Mouse (Mus musculus): ENCODE data around the gene Ap3d1. TPM values are rescaled to one million over a fixed set of nuclear protein-coding genes. Genes with fewer than 3 reads are reported as not detected.

Ap3d1 gene
- polyA plus RNA-seq, 1 experiment from 2014 or later: 57.1 TPM

- Histone ChIP-seq H3K27me3 (ENCODE audit: low read depth, poor library complexity, severe bottlenecking) (no peaks in the 10 kb centered on the region), H3K36me3 (no peaks in the 10 kb centered on the region), H3K27ac (replicated peaks) (peak overlapping the region; percentile 99), H3K9me3 (replicated peaks) (no peaks in the 10 kb centered on the region), H3K4me3 (peak overlapping the region; percentile 98), H3K4me1 (peaks cover 59% of the 10 kb centered on the region)
- DNase-seq (ENCODE audit: low spot score): no peak
- WGBS: 39% methylated on average over 3 of the region's 3 CpGs
Measured at GRCm38 (mm10) chr10:80756099-80756498, 14.0 kb upstream of the Ap3d1 start.

- Histone ChIP-seq H3K4me1 (peaks cover 59% of the 10 kb centered on the region), H3K9me3 (replicated peaks) (no peaks in the 10 kb centered on the region), H3K27me3 (ENCODE audit: low read depth, poor library complexity, severe bottlenecking) (no peaks in the 10 kb centered on the region), H3K27ac (replicated peaks) (peak overlapping the region; percentile 99), H3K4me3 (peak overlapping the region; percentile 98), H3K36me3 (no peaks in the 10 kb centered on the region)
- WGBS: under 1% methylated on average over 71 of the region's 75 CpGs
- DNase-seq (ENCODE audit: low spot score): no peak
Measured at GRCm38 (mm10) chr10:80755291-80756015, 13.4 kb upstream of the Ap3d1 start.

- WGBS: under 1% methylated on average over 57 of the region's 57 CpGs
- peaks cover 55% of the 10 kb centered on the region for H3K4me1 ChIP-seq
- H3K27me3 ChIP-seq (ENCODE audit: low read depth, poor library complexity, severe bottlenecking): no peaks in the 10 kb centered on the region
- H3K36me3 ChIP-seq: no peaks in the 10 kb centered on the region
- H3K9me3 ChIP-seq (replicated peaks): no peaks in the 10 kb centered on the region
- peak; percentile 98 for DNase-seq (ENCODE audit: low spot score)
- H3K4me3 ChIP-seq: peak within 1 kb of the TSS; percentile 98
- peak within 1 kb of the TSS; percentile 99 for H3K27ac ChIP-seq (replicated peaks)
Measured at GRCm38 (mm10) chr10:80754594-80755290, 12.7 kb upstream of the Ap3d1 start, which contains the start of gene Dot1l. TSS of gene Dot1l (plus strand) at chr10:80755206.

- 8% methylated on average over 6 of the region's 6 CpGs for WGBS
- Histone ChIP-seq H3K36me3 (no peaks in the 10 kb centered on the region), H3K27me3 (ENCODE audit: low read depth, poor library complexity, severe bottlenecking) (no peaks in the 10 kb centered on the region), H3K9me3 (replicated peaks) (no peaks in the 10 kb centered on the region), H3K4me3 (peak overlapping the region; percentile 44), H3K27ac (replicated peaks) (peak overlapping the region; percentile 57; the same call in 1 of the 2 replicates), H3K4me1 (peaks cover 36% of the 10 kb centered on the region)
- DNase-seq (ENCODE audit: low spot score): peak; percentile 87
Measured at GRCm38 (mm10) chr10:80752079-80752625, 10.1 kb upstream of the Ap3d1 start.

GRCm38 (mm10) chr10:80751188-80751832, 9.2 kb upstream of the Ap3d1 start:
- 18% methylated on average over 16 of the region's 16 CpGs for WGBS
- H3K27ac ChIP-seq (replicated peaks): peak overlapping the region; percentile 57
- peaks cover 28% of the 10 kb centered on the region for H3K4me1 ChIP-seq
- DNase-seq (ENCODE audit: low spot score): no peak
- H3K27me3 ChIP-seq (ENCODE audit: low read depth, poor library complexity, severe bottlenecking): no peaks in the 10 kb centered on the region
- H3K36me3 ChIP-seq: no peaks in the 10 kb centered on the region
- H3K9me3 ChIP-seq (replicated peaks): no peaks in the 10 kb centered on the region
- H3K4me3 ChIP-seq: peak overlapping the region; percentile 44

- no peak overlapping the region for H3K4me3 ChIP-seq
- H3K27ac ChIP-seq (replicated peaks): no peak overlapping the region
- H3K36me3 ChIP-seq: no peaks in the 10 kb centered on the region
- peak; percentile 47 for DNase-seq (ENCODE audit: low spot score)
- H3K9me3 ChIP-seq (replicated peaks): no peaks in the 10 kb centered on the region
- 14% methylated on average over 6 of the region's 6 CpGs for WGBS
- H3K27me3 ChIP-seq (ENCODE audit: low read depth, poor library complexity, severe bottlenecking): no peaks in the 10 kb centered on the region
- H3K4me1 ChIP-seq: peaks cover 18% of the 10 kb centered on the region
Measured at GRCm38 (mm10) chr10:80748609-80749008, 6.5 kb upstream of the Ap3d1 start.

- no peak overlapping the region for H3K27ac ChIP-seq (replicated peaks)
- no peaks in the 10 kb centered on the region for H3K9me3 ChIP-seq (replicated peaks)
- H3K27me3 ChIP-seq (ENCODE audit: low read depth, poor library complexity, severe bottlenecking): no peaks in the 10 kb centered on the region
- peaks cover 21% of the 10 kb centered on the region for H3K4me1 ChIP-seq
- DNase-seq (ENCODE audit: low spot score): peak; percentile 74
- no peaks in the 10 kb centered on the region for H3K36me3 ChIP-seq
- H3K4me3 ChIP-seq: no peak overlapping the region
- 28% methylated on average over 3 of the region's 3 CpGs for WGBS
Measured at GRCm38 (mm10) chr10:80747410-80747809, 5.3 kb upstream of the Ap3d1 start.

- no peak overlapping the region for H3K27ac ChIP-seq (replicated peaks)
- H3K27me3 ChIP-seq (ENCODE audit: low read depth, poor library complexity, severe bottlenecking): no peaks in the 10 kb centered on the region
- no peak for DNase-seq (ENCODE audit: low spot score)
- H3K4me3 ChIP-seq: no peak overlapping the region
- peaks cover 32% of the 10 kb centered on the region for H3K4me1 ChIP-seq
- H3K36me3 ChIP-seq: peaks cover 11% of the 10 kb centered on the region
- WGBS: 46% methylated on average over 5 of the region's 5 CpGs
- no peaks in the 10 kb centered on the region for H3K9me3 ChIP-seq (replicated peaks)
Measured at GRCm38 (mm10) chr10:80744262-80744661, 2.2 kb upstream of the Ap3d1 start.

GRCm38 (mm10) chr10:80741634-80742179, 357 bp downstream of the Ap3d1 start:
- no peak for DNase-seq (ENCODE audit: low spot score)
- peaks cover 35% of the 10 kb centered on the region for H3K4me1 ChIP-seq
- H3K4me3 ChIP-seq: peak overlapping the region; percentile 99
- H3K9me3 ChIP-seq (replicated peaks): no peaks in the 10 kb centered on the region
- H3K27me3 ChIP-seq (ENCODE audit: low read depth, poor library complexity, severe bottlenecking): no peaks in the 10 kb centered on the region
- peaks cover 31% of the 10 kb centered on the region for H3K36me3 ChIP-seq
- WGBS: under 1% methylated on average over 46 of the region's 46 CpGs
- peak overlapping the region; percentile 94 for H3K27ac ChIP-seq (replicated peaks)

GRCm38 (mm10) chr10:80741146-80741545, 918 bp downstream of the Ap3d1 start:
- Histone ChIP-seq H3K4me3 (peak overlapping the region; percentile 99), H3K36me3 (peaks cover 34% of the 10 kb centered on the region), H3K27me3 (ENCODE audit: low read depth, poor library complexity, severe bottlenecking) (no peaks in the 10 kb centered on the region), H3K9me3 (replicated peaks) (no peaks in the 10 kb centered on the region), H3K4me1 (peaks cover 35% of the 10 kb centered on the region), H3K27ac (replicated peaks) (peak overlapping the region; percentile 94)
- WGBS: 37% methylated on average over 5 of the region's 5 CpGs
- no peak for DNase-seq (ENCODE audit: low spot score)

- H3K36me3 ChIP-seq: peaks cover 56% of the 10 kb centered on the region
- 89% methylated on average over 1 of the region's 1 CpGs for WGBS
- no peak overlapping the region for H3K27ac ChIP-seq (replicated peaks)
- no peak overlapping the region for H3K4me3 ChIP-seq
- no peaks in the 10 kb centered on the region for H3K27me3 ChIP-seq (ENCODE audit: low read depth, poor library complexity, severe bottlenecking)
- peaks cover 33% of the 10 kb centered on the region for H3K4me1 ChIP-seq
- no peaks in the 10 kb centered on the region for H3K9me3 ChIP-seq (replicated peaks)
- DNase-seq (ENCODE audit: low spot score): no peak
Measured at GRCm38 (mm10) chr10:80738657-80739056, 3.4 kb downstream of the Ap3d1 start.

GRCm38 (mm10) chr10:80736731-80737130, 5.3 kb downstream of the Ap3d1 start:
- H3K9me3 ChIP-seq (replicated peaks): no peaks in the 10 kb centered on the region
- H3K4me3 ChIP-seq: no peak overlapping the region
- no peak for DNase-seq (ENCODE audit: low spot score)
- H3K27ac ChIP-seq (replicated peaks): no peak overlapping the region
- peaks cover 75% of the 10 kb centered on the region for H3K36me3 ChIP-seq
- H3K4me1 ChIP-seq: peaks cover 25% of the 10 kb centered on the region
- 87% methylated on average over 5 of the region's 5 CpGs for WGBS
- H3K27me3 ChIP-seq (ENCODE audit: low read depth, poor library complexity, severe bottlenecking): no peaks in the 10 kb centered on the region

All from midbrain, embryonic 10.5 days (tissue).